Mouse (Mus musculus) heart, embryonic 12.5 days (tissue): ENCODE data around the gene Olfr1392. TPM values are rescaled to one million over a fixed set of nuclear protein-coding genes. Genes with fewer than 3 reads are reported as not detected.

Source experiments
- ATAC-seq: fragments of 200-750 bp; cut with Nextera tagmentation; 2 replicates; pipeline ENCODE4 v1.8.0; 2017; ENCODE audit warnings: moderate TSS enrichment, moderate library complexity; ENCODE audit not compliant: insufficient number of reproducible peaks, low FRiP score
- H3K27ac ChIP-seq: fragments of 300-500 bp; sonication (generic); 2 replicates; pipeline ENCODE4 v1.5.1; 2016; ENCODE audit warnings: mild to moderate bottlenecking, moderate library complexity; ENCODE audit not compliant: poor library complexity, severe bottlenecking
- H3K27me3 ChIP-seq: fragments of 300-500 bp; sonication (generic); replicated peaks from 2 replicates; pipeline ENCODE4 v1.6.1; 2016; ENCODE audit warnings: mild to moderate bottlenecking, moderate library complexity
- H3K36me3 ChIP-seq: fragments of 300-500 bp; sonication (generic); 2 replicates; pipeline ENCODE4 v1.6.1; 2016; ENCODE audit warnings: mild to moderate bottlenecking, moderate library complexity
- H3K4me1 ChIP-seq: fragments of 300-500 bp; sonication (generic); replicated peaks from 2 replicates; pipeline ENCODE4 v1.6.1; 2016; ENCODE audit warnings: mild to moderate bottlenecking
- H3K4me2 ChIP-seq: fragments of 300-500 bp; sonication (generic); 2 replicates; pipeline ENCODE4 v1.6.1; 2016; ENCODE audit warnings: mild to moderate bottlenecking, moderate library complexity
- H3K4me3 ChIP-seq: fragments of 300-500 bp; sonication (generic); 2 replicates; pipeline ENCODE4 v1.5.1; 2016; ENCODE audit warnings: mild to moderate bottlenecking
- H3K9ac ChIP-seq: fragments of 300-500 bp; sonication (generic); 2 replicates; pipeline ENCODE4 v1.6.1; 2016; ENCODE audit warnings: mild to moderate bottlenecking, moderate library complexity
- H3K9me3 ChIP-seq: fragments of 300-500 bp; sonication (generic); replicated peaks from 2 replicates; pipeline ENCODE4 v1.6.1; 2016; ENCODE audit warnings: mild to moderate bottlenecking, moderate library complexity
- WGBS: fragments of 180-500 bp; shearing (Covaris S2); methylation state at CpG from one replicate; pipeline ENCODE4 v1.1.7; 2016; 5-methylcytosine and 5-hydroxymethylcytosine counted together
- polyA plus RNA-seq: library from polyadenylated mRNA; unstranded; fragments of >200 nt; fragmentation: Nextera tagmentation; extraction: Ambion mirVana; gene quantifications from 2 replicates; pipeline ENCODE4 v1.2.1, GENCODE M21; 2016

Gene Olfr1392
- polyA plus RNA-seq, 1 experiment from 2014 or later = not detected

- Histone ChIP-seq H3K9me3 (no peaks in the 10 kb centered on the region), H3K36me3 (peaks cover 48% of the 10 kb centered on the region), H3K4me3 (no peak overlapping the region), H3K4me1 (peaks cover 31% of the 10 kb centered on the region), H3K9ac (no peak overlapping the region), H3K27me3 (no peaks in the 10 kb centered on the region), H3K4me2 (no peak overlapping the region), H3K27ac (no peak overlapping the region)
- WGBS = 87% methylated on average over 6 of the region's 6 CpGs
- ATAC-seq = no peak
These were observed 32.0 kb upstream of the Olfr1392 start for GRCm38 (mm10) chr11:49253035-49253434.

GRCm38 (mm10) chr11:49259296-49259695 lies 25.8 kb upstream of the Olfr1392 start:
- no peak for ATAC-seq
- 88% methylated on average over 2 of the region's 2 CpGs for WGBS

GRCm38 (mm10) chr11:49259829-49260228 lies 25.3 kb upstream of the Olfr1392 start:
- H3K9ac ChIP-seq = no peak overlapping the region
- H3K36me3 ChIP-seq = peaks cover 66% of the 10 kb centered on the region
- no peaks in the 10 kb centered on the region for H3K9me3 ChIP-seq
- no peak for ATAC-seq
- H3K27me3 ChIP-seq = no peaks in the 10 kb centered on the region
- no peak overlapping the region for H3K4me3 ChIP-seq
- no peak overlapping the region for H3K27ac ChIP-seq
- H3K4me2 ChIP-seq = no peak overlapping the region
- H3K4me1 ChIP-seq = 0 out of 2 replicates have a peak, but pooled peaks cover 4% of the 10 kb centered on the region
- WGBS = 69% methylated on average over 1 of the region's 1 CpGs

More at GRCm38 (mm10) chr11:49259296-49259695, 25.8 kb upstream of the Olfr1392 start:
- Histone ChIP-seq H3K9ac (no peak overlapping the region), H3K9me3 (no peaks in the 10 kb centered on the region), H3K36me3 (peaks cover 66% of the 10 kb centered on the region), H3K27ac (no peak overlapping the region), H3K27me3 (no peaks in the 10 kb centered on the region), H3K4me1 (0 out of 2 replicates have a peak, but pooled peaks cover 4% of the 10 kb centered on the region), H3K4me3 (no peak overlapping the region), H3K4me2 (no peak overlapping the region)

GRCm38 (mm10) chr11:49260598-49261312 lies 24.3 kb upstream of the Olfr1392 start:
- H3K4me2 ChIP-seq = no peak overlapping the region
- no peaks in the 10 kb centered on the region for H3K27me3 ChIP-seq
- H3K4me1 ChIP-seq = 0 out of 2 replicates have a peak, but pooled peaks cover 4% of the 10 kb centered on the region
- ATAC-seq = no peak; the same call in 1 of the 2 replicates
- H3K4me3 ChIP-seq = no peak overlapping the region
- no peaks in the 10 kb centered on the region for H3K9me3 ChIP-seq
- H3K36me3 ChIP-seq = peaks cover 61% of the 10 kb centered on the region
- H3K27ac ChIP-seq = no peak overlapping the region
- no peak overlapping the region for H3K9ac ChIP-seq
- 91% methylated on average over 21 of the region's 21 CpGs for WGBS

GRCm38 (mm10) chr11:49261313-49261855 lies 23.7 kb upstream of the Olfr1392 start:
- ATAC-seq = no peak
- Histone ChIP-seq H3K9me3 (no peaks in the 10 kb centered on the region), H3K4me1 (peaks cover 10% of the 10 kb centered on the region), H3K4me2 (no peak overlapping the region), H3K36me3 (peaks cover 58% of the 10 kb centered on the region), H3K9ac (no peak overlapping the region), H3K27ac (no peak overlapping the region), H3K4me3 (no peak overlapping the region), H3K27me3 (no peaks in the 10 kb centered on the region)
- WGBS = 93% methylated on average over 14 of the region's 14 CpGs

GRCm38 (mm10) chr11:49262286-49262685 lies 22.8 kb upstream of the Olfr1392 start:
- Histone ChIP-seq H3K4me3 (no peak overlapping the region), H3K9me3 (no peaks in the 10 kb centered on the region), H3K4me2 (no peak overlapping the region), H3K36me3 (peaks cover 52% of the 10 kb centered on the region), H3K9ac (no peak overlapping the region), H3K4me1 (peaks cover 19% of the 10 kb centered on the region), H3K27me3 (no peaks in the 10 kb centered on the region), H3K27ac (no peak overlapping the region)
- ATAC-seq = no peak
- 81% methylated on average over 5 of the region's 5 CpGs for WGBS

GRCm38 (mm10) chr11:49263149-49263548 lies 21.9 kb upstream of the Olfr1392 start:
- Histone ChIP-seq H3K4me2 (no peak overlapping the region), H3K36me3 (peaks cover 49% of the 10 kb centered on the region), H3K4me1 (peaks cover 26% of the 10 kb centered on the region), H3K9ac (no peak overlapping the region), H3K27ac (no peak overlapping the region), H3K4me3 (no peak overlapping the region), H3K27me3 (no peaks in the 10 kb centered on the region), H3K9me3 (no peaks in the 10 kb centered on the region)
- ATAC-seq = no peak
- WGBS = 93% methylated on average over 6 of the region's 6 CpGs

- Histone ChIP-seq H3K4me3 (no peak overlapping the region), H3K27me3 (no peaks in the 10 kb centered on the region), H3K4me1 (peaks cover 26% of the 10 kb centered on the region), H3K4me2 (no peak overlapping the region), H3K36me3 (peaks cover 49% of the 10 kb centered on the region), H3K9me3 (no peaks in the 10 kb centered on the region), H3K27ac (no peak overlapping the region), H3K9ac (no peak overlapping the region)
- 92% methylated on average over 7 of the region's 7 CpGs for WGBS
- no peak for ATAC-seq
These were observed 21.0 kb upstream of the Olfr1392 start for GRCm38 (mm10) chr11:49264081-49264480.

GRCm38 (mm10) chr11:49264622-49265021 lies 20.5 kb upstream of the Olfr1392 start:
- Histone ChIP-seq H3K27me3 (no peaks in the 10 kb centered on the region), H3K27ac (no peak overlapping the region), H3K4me2 (no peak overlapping the region), H3K4me3 (no peak overlapping the region), H3K9ac (no peak overlapping the region), H3K9me3 (no peaks in the 10 kb centered on the region), H3K4me1 (peaks cover 26% of the 10 kb centered on the region), H3K36me3 (peaks cover 47% of the 10 kb centered on the region)
- WGBS = 77% methylated on average over 11 of the region's 11 CpGs
- no peak for ATAC-seq

- Histone ChIP-seq H3K9ac (no peak overlapping the region), H3K4me2 (no peak overlapping the region), H3K9me3 (no peaks in the 10 kb centered on the region), H3K27ac (no peak overlapping the region), H3K4me3 (no peak overlapping the region), H3K4me1 (peaks cover 26% of the 10 kb centered on the region), H3K27me3 (no peaks in the 10 kb centered on the region), H3K36me3 (peaks cover 42% of the 10 kb centered on the region)
- 86% methylated on average over 8 of the region's 8 CpGs for WGBS
- no peak for ATAC-seq
These were observed 20.0 kb upstream of the Olfr1392 start for GRCm38 (mm10) chr11:49265101-49265500.

GRCm38 (mm10) chr11:49266671-49267070 lies 18.4 kb upstream of the Olfr1392 start:
- Histone ChIP-seq H3K27me3 (no peaks in the 10 kb centered on the region), H3K4me1 (peaks cover 22% of the 10 kb centered on the region), H3K9ac (no peak overlapping the region), H3K4me3 (no peak overlapping the region), H3K27ac (peak overlapping the region; percentile 71), H3K4me2 (no peak overlapping the region), H3K36me3 (peaks cover 27% of the 10 kb centered on the region), H3K9me3 (no peaks in the 10 kb centered on the region)
- ATAC-seq = no peak
- WGBS = 44% methylated on average over 6 of the region's 6 CpGs
